Mouse (Mus musculus) embryo, embryonic 11.5 days (tissue): ENCODE measurements at regions not wholly inside any gene's neighbourhood (a gene's known extent, or its start where the extent isn't known, plus 50 kb on each side); places are given as distances from the start of the nearest gene placed in this dataset.
"Not testable (repeated sequence)": the region's sequence is repeated elsewhere in the genome, so short reads cannot be mapped to it uniquely, and the experiment has no call there.

Source experiments
- DNase-seq: peaks from one replicate; pipeline ENCODE4 v3.0.0-alpha.2; 2012; ENCODE audit warnings: low read depth, low spot score

DNA sequence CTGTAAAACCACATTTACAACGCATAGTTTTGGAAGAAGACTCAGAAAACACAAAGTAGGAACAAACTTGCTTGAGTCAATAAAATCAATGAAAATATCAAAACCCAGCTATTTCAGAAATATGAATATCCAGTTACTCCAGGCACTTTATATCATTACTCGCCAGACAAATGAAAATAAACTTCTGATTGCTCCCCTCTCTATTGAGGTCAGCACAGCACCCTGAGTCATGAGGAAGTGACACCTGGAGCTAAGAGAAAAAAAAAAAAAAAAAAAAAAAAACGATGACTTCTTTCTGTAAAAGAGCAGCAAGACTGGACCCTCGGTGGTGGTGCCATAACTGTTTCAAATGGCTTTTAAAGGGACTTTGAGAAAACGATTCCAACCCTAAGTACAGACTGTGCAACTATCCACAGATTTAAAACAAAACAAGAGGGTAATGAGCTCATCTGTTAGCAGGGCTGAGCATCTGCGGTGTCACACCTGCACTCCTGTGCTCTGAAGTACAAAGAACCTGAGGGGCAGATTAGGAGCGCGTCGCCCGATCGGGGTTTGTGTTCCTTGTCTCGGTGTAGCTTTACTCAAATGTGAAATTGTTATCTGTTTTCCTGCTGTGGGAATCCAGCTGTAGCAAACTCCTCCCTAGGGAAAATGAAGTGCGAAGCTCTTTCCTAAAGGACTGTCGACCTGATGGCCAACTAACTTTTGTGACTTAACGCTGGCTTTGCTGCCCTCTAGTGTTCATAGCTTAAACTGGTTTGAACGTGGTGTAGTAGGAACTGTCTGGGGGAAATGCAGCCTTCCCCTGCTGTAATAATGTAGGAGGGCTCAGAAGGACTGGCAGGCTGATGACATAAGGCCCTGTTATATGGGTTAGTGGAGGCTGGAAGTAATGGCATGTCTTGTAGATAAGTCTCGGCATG, 449.9 kb downstream of the Dad1 start:
- peak; percentile 77 for DNase-seq

DNA sequence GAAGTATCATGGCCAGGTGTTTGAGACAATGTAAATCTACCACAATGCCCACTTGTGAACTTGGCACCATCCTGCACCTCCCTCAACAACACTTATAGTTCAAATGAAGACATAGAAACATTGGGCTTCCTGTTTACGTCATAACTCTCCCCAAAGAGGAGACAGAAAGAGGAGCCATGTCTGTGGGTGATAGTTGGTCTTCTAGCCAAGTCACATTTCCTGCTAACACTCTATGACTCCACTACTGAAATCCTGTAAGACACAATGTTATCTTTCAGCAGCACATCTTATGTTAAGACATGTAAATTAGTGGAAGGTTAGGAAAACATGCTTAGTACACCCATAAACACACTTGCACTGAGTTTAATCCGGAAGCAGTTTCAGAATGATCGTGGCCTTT, 451.4 kb downstream of the Dad1 start:
- no peak for DNase-seq

DNA sequence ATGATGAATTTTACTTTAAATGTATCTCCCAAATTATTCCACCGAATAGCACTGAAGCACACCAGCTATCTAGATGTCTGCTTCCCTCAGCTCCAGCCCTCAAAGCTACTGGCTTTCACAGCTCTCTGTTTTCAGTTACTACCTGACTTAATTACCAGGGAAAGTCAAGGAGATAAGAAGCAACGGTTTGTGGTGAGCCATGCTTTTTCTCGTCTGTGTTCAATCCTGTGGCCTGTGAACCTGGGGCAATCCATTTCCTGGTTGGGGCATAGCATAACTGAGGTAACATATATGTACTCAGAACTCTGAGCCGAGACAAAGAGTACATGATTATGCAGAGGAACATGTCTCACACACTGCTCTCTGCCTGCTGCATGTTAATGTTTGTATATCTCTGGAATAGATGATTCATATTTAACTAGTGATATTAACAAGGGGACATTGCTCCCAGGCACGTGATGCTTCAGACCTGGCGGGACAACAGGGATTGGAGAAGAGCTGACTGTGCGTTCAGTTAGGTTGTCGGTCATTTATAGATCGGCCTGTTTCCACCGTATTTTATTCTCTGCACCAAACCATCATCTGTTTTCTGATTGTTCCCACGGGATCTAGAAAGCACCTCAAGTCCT, 453.3 kb downstream of the Dad1 start:
- DNase-seq: no peak

DNA sequence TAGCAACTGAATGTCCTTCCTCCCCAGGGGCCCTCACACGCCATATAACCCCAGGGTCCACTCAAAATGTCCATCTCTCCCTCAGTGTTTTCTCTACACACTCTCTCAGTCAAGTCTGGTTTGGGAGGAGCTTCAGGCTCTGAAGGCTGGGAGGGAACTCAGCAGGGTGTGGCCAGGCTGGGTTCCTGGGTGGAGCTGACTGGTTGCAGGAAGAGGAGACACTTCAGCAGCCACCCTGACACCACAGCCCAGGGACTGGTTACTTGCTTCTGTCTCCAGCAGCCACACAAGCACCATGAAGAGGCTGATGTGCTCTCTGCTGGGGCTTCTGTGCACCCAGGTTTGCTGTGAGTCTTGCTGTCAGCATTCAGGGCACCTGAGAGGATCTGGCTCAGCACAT, 458.7 kb downstream of the Dad1 start:
- not testable (repeated sequence) for DNase-seq

DNA sequence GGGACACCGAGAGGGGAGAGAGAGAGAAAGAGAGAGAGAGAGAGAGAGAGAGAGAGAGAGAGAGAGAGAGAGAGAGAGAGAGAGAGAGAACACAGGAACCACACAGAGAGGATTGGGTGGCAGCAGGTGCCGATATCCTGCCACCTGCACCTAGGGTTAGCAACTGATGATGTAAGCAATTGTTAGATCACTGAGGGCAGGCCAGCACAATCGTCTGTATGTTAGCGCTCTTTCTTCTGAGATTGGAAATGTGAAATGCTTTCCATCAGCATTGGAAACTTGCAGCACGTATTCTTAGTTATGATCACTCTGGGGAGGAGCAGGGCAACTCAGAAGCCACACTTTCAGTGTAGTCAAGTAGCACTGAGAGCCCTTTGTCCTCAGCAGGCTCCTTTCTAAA, 459.4 kb downstream of the Dad1 start:
- no peak for DNase-seq

DNA sequence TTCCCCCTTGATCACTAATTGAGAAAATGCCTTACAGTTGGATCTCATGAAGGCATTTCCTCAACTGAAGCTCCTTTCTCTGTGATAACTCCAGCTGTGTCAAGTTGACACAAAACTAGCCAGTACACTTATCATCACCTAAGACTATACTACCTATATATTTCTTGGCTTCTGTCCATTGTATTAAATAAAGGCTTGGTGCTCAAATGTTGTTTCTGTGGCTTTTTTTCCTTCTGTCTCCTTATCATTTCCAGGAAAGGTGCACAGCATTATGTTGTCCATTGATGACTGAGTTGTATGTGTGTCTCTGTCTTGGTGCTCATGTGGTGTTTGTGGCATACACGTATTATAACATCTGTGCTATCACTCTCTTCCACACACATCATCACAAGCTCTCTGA, 461.5 kb downstream of the Dad1 start:
- DNase-seq: not testable (repeated sequence)

DNA sequence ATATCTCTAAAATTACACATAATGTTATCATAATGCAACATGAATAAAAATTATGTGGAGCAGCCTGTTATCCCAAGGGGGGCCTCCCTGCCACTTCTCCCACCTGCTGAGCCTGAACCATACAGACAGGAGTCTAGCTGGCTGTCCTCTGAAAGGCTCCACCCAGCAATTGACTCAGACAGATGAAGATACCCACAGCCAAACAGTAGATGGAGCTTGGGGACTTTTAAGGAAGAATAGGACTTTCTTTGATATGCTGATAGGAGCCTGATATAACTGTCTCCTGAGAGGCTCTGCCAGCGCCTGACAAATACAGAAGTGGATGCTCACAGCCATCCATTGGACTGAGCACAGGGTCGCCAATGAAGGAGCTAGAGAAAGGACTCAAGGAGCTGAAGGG, 468.4 kb downstream of the Dad1 start:
- not testable (repeated sequence) for DNase-seq

DNA sequence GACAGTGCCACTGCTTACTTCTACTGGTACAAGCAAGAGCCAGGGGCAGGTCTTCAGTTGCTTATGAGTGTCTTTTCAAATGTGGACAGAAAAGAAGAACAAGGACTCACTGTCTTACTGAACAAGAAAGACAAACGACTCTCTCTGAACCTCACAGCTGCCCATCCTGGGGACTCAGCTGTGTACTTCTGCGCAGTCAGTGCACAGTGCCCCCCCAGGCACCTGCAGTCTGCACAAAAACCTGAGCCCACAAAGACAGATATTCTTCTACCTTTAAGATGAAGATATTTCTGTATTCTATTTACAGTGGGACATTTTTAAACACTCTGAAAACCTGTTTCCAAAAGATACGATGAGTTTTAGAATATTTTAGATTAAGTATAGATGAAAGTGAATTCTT, 476.5 kb downstream of the Dad1 start:
- no peak for DNase-seq

DNA sequence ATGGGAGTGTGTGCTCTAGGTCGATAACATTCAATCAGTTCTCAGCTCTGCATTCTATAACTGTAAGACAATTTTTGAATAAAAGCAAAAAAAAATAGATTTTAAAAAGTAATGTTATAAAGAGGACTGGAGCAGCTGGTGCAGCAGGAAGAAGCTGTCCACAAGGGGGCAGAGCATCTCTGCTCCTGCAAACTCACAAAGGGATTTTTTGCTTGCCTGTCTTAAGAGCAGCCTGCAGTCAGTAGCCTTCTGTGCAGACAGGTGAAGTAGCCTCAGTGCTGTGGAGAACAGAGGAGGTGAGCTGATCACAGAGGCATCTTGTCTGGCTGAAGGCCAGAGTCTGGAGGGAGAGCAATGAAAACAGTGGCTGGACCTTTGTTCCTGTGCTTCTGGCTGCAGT, 477.2 kb downstream of the Dad1 start:
- DNase-seq: not testable (repeated sequence)

DNA sequence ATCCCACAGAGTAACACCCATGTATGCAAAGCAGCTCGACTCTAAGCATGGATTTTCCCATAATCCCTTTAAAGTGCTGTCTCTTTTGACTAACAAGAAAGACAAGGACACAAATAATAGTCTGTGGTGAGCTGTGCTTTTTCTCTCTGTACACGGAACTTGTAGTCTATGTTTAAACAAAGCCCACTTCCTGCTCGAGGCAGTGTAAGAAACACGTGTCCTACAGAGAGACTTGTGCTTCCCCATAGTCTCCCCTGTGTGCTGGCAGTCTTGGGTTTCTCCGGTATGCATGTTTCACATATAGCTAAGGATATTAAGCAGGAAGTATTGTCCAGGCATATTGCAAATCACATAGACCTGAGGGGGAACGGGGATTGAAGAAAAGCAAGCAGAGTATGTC, 487.4 kb downstream of the Dad1 start:
- DNase-seq: not testable (repeated sequence)

DNA sequence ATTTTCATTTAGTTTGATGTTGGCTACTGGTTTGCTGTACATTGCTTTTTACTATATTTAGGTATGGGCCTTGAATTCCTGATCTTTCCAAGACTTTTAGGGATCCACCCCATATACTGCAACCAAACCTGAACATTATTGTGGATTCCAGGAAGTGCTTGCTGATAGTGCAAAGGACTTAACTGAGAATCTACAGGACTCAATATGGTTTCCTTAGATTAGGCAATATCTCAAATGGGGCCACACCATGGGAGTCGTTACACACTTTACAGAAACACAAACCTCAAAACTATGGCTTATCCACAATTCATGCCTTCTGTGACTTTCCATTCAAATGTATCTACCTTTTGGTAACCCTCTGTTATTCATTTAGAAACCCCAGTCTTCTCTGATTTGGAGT, 488.0 kb downstream of the Dad1 start:
- DNase-seq: not testable (repeated sequence)

DNA sequence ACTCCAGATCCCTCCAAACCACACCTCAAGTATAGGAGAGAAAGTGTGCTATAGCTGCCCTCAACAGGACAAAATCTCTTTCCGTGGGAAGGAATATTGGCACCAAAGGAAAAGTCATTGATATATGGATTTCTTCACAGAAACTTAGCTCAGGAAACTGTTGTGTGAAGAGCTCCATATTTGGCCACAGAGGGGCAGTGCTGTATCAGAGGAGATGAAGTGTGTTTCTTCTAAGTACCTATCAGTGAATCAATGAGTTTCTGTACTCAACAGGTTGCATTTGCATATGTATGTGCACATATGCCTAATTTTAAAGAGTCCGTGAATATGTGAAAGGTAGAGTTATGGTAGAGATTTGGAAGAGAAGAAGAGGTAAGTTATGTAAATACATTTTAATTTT, 493.3 kb downstream of the Dad1 start:
- not testable (repeated sequence) for DNase-seq

DNA sequence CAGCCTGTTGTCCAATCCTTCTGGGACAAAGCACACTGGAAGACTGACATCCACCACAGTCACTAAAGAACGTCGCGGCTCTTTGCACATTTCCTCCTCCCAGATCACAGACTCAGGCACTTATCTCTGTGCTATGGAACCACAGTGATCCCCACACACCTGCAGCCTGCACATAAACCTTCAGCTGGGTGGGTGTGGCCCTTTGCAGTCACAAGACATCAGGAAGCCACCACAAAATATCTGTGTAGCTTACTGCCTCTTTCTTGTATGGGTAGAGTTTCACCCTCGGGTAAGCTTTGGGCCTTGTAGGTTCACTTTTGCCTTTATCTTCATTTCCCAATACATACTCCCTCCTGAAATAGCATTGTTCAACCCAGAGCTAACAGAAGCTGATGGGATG, 496.1 kb downstream of the Dad1 start:
- DNase-seq: not testable (repeated sequence)

DNA sequence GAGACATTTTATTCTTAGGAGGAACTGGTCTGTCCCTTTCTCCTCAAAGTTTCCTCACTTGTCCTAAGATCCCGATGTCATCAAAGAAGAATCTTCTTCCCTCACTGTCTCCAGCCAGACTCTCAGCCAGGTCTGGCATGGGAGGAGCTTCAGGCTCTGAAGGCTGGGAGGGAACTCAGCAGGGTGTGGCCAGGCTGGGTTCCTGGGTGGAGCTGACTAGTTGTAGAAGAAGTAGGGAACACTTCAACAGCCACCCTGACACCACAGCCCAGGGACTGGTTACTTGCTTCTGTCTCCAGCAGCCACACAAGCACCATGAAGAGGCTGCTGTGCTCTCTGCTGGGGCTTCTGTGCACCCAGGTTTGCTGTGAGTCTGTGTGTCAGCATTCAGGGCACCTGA, 496.8 kb downstream of the Dad1 start:
- not testable (repeated sequence) for DNase-seq

DNA sequence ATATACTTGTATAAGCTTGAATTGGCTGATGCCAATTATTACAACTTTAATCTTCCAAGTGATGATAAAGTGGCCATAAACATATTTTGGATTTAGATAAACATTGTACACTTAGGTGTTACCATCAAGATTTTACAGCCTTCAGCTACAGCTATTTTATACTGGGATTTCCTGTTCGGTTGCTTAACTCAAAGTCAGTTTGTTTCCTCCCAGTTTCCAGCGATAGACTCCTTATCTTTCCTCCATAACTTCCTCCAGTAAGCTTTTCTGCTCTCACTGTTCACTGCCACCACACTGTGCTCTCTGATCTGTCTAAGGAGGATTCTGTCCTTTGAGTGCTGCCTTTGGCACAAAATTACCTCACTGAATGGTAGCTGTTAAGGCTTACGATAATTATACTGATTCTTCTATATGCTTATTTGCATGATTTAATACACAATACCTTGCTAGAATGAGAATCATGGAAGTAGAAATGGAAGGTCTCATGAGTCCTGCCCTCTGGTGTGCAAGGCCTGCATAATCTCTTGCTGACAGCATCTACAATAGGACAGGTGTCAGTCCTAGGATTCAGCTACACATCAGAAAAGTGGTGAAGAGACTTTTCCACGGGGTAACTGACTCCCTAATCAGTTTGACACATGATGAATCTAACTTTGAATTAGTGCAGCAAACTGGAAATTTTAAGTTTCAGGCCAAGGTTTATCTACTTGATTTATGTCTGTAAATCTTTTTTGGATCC, 503.0 kb downstream of the Dad1 start:
- DNase-seq: no peak

DNA sequence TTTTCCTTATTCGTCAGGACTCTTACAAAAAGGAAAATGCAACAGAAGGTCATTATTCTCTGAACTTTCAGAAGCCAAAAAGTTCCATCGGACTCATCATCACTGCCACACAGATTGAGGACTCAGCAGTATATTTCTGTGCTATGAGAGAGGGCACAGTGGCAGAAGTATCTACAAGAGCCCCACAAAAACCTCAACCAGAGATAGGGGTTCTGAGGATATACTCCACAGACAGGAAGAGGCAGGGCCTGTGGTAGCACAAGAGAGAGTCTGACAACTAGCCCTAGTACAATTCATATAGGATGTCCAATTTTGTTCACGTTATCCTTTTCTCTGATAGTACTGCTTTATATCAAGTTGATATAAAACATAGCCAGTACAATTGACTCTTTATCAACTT, 510.4 kb downstream of the Dad1 start:
- not testable (repeated sequence) for DNase-seq

DNA sequence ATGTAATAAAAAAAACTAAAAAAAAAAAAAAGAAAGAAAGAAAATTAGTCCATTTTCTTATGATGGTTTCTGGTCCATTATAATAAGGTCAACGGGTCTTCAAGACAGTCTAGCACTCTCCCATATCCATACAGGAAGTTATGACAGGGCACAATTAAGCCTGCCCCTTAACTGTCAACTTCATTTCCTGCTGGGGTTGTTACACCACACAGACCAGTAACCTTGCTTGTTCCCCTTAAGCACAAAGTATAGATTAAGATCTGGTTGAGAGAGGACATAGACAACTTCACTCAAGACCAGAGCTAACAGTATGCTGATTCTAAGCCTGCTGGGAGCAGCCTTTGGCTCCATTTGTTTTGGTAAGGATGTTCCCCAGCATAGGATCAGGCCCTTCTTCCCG, 511.0 kb downstream of the Dad1 start:
- DNase-seq: not testable (repeated sequence)

DNA sequence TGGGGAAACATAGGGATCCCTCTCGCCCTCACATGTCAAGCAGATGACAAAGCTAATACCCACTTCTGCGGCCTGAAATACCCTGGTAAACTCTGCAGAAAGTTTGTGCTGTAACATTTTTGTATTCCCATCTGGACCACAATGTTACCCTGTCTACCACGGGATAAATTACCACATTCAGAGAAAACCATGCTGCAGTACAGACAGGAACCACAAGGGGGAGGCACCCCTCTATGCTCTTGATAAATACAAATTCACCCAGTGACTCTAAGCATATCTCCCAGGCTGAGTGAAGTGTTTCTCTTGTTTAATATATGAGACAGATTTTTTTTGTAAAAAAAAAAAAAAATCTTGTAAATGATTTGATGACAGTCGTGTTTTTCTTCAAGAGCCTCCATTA, 512.7 kb downstream of the Dad1 start:
- DNase-seq: not testable (repeated sequence)

DNA sequence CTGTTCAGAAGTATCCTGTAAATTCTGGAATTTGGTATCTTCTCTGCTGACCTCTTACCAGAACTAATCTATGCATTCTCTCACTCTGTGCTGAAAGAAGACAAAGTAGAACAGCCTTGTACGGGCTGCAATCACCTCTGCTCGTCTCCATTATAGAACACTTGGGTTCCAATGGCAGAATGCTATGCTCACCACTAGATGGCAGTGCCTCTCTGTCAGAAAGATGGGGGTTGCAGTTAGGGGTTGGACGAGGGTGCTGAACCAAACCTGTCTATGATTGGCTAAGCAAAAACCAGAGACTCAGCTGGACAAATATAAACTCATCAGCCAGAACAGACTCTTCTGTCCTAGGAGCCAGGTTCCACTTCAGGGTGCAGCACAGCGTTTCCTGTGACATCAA, 515.9 kb downstream of the Dad1 start:
- not testable (repeated sequence) for DNase-seq

DNA sequence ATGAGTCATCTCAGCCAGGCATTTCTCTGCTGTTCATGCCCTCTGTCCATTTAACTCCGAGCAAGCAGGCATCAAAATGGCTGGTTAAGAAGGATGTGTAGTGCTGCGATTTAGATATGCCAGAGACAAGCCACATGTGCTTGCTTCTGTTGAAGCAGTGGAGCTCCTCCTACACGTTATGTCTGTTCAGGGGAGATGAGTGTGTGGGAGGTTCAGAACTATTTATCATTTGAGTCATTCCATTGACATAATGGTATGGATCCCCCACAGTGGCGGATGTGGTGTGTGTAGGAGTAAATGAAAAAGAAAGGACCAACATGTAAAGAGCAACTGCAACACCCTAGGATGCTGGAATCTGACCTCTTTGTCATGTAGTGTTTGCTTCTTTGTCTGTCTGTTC, 517.6 kb downstream of the Dad1 start:
- not testable (repeated sequence) for DNase-seq

DNA sequence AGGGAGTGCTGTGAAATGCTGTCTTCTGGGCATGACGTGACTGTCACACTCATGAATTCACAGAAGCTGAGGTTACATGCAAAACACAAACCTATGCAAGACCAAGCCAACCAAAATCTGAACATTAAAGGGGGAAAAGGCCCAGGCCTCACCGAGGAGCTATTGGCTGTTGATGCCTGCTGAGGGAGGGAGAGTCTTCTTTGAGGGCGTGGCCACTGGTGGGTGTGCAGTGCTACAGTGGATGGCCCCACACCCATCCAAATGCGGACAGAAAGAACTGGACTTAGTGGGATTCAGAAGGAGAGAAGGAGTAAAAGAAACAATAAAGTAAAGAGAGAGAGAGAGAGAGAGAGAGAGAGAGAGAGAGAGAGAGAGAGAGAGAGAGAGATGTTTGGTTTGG, 522.3 kb downstream of the Dad1 start:
- not testable (repeated sequence) for DNase-seq

DNA sequence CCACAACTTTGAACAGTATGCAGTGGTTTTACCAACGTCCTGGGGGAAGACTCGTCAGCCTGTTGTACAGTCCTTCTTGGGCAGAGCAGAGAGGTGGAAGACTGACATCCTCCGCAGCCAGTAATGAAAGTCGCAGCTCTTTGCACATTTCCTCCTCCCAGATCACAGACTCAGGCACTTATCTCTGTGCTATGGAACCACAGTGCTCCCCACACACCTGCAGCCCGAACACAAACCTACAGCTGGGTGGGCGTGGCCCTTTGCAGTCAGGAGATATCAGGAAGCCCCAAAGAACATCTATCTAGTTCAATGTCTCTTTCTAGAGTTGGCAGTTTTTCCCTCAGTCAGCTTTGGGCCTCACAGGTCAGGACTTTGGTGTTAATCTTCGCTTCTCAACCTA, 524.0 kb downstream of the Dad1 start:
- DNase-seq: not testable (repeated sequence)
